Comparison of ENCODE assay signal across 9 mouse cellular contexts in the genomic region with DNA sequence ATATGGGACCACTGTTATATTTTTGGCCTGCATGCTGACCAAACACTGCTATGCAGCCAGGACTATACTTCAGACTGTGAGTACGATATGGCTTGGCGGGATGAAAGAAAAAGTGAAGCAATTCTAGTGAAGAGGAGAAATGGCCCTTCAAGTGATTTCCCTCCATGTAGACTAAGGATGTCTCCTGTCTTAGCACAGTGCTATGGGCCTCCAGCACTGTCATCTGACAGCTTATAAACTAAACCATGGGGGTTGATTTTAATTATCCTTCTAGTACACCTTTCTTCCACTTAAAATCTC. TPM values are rescaled to one million over a fixed set of nuclear protein-coding genes. Genes with fewer than 3 reads are reported as not detected.
DNase-seq lines count a peak whose midpoint lies in the region; ATAC-seq and TF ChIP-seq lines count a peak whose summit lies in the region.
"Had no signal": no experiment of that assay in that cellular context is flagged by ENCODE, and none has a peak within 500 bp of the region (broad histone marks: within the 10 kb centered on the region; RNA-seq: fewer than 3 reads in every experiment).

No protein-coding gene starts in this region.

- H3K27ac ChIP-seq in kidney, embryonic 15.5 days = no peak overlapping the region
- no peak overlapping the region for H3K27ac ChIP-seq in forebrain, embryonic 15.5 days (replicated peaks)
- H3K27ac ChIP-seq in liver, embryonic 16.5 days (ENCODE audit: low read length) = no peak overlapping the region

- H3K36me3 ChIP-seq in kidney, embryonic 15.5 days = peaks cover 31% of the 10 kb centered on the region
- H3K36me3 ChIP-seq in G1E (replicated peaks) = peaks cover 41% of the 10 kb centered on the region
- H3K36me3 ChIP-seq in forebrain, embryonic 15.5 days = peaks cover 19% of the 10 kb centered on the region
- H3K36me3 ChIP-seq in liver, embryonic 16.5 days (ENCODE audit: control insufficient read depth, insufficient read depth) = peaks cover 13% of the 10 kb centered on the region

- no peak for TF ChIP-seq CTCF in G1E (IDR thresholded peaks at IDR 0.05; ENCODE audit: low read depth, low read length)

- peak overlapping the region; percentile 92 for H3K9ac ChIP-seq in kidney, embryonic 15.5 days
- H3K9ac ChIP-seq in forebrain, embryonic 15.5 days (replicated peaks) = no peak overlapping the region; the same call in 1 of the 2 replicates
- peak overlapping the region; percentile 74 for H3K9ac ChIP-seq in liver, embryonic 16.5 days (ENCODE audit: low read depth, low read length)

- ATAC-seq in kidney, embryonic 15.5 days (replicated peaks; ENCODE audit: low FRiP score) = no peak
- no peak for ATAC-seq in G1E (ENCODE audit: extremely low read depth, insufficient number of reproducible peaks, low FRiP score, poor library complexity, severe bottlenecking)
- ATAC-seq in forebrain, embryonic 15.5 days (replicated peaks) = no peak
- ATAC-seq in liver, embryonic 16.5 days (ENCODE audit: low read depth) = no peak
- ATAC-seq: Patski had no signal

- H3K4me1 ChIP-seq in kidney, embryonic 15.5 days = peaks cover 22% of the 10 kb centered on the region
- peaks cover 35% of the 10 kb centered on the region for H3K4me1 ChIP-seq in G1E (ENCODE audit: insufficient read depth, low read depth, low read length)
- H3K4me1 ChIP-seq in forebrain, embryonic 15.5 days = peaks cover 19% of the 10 kb centered on the region
- peaks cover 16% of the 10 kb centered on the region for H3K4me1 ChIP-seq in liver, embryonic 16.5 days (ENCODE audit: control insufficient read depth, low read depth, low read length)

- no peaks in the 10 kb centered on the region for H3K9me3 ChIP-seq in kidney, embryonic 15.5 days (replicated peaks)
- 0 out of 2 replicates have a peak, but pooled peaks cover under 1% of the 10 kb centered on the region for H3K9me3 ChIP-seq in G1E (replicated peaks)
- no peaks in the 10 kb centered on the region for H3K9me3 ChIP-seq in forebrain, embryonic 15.5 days
- H3K9me3 ChIP-seq in liver, embryonic 16.5 days (replicated peaks; ENCODE audit: control insufficient read depth, low read length) = no peaks in the 10 kb centered on the region

- DNase-seq in kidney, adult 11 months = no peak
- no peak for DNase-seq in G1E (ENCODE audit: low spot score)
- DNase-seq in spleen, postnatal 10 days (ENCODE audit: low spot score in 2 of 2) = no peak
- DNase-seq in urinary bladder, postnatal 4 days (ENCODE audit: low spot score in 2 of 2) = no peak
- DNase-seq in layer of hippocampus, postnatal 25 days (ENCODE audit: extremely low spot score in 1 of 2, low spot score in 1 of 2) = no peak

- 87% methylated on average over 2 of the region's 2 CpGs for WGBS in kidney, embryonic 15.5 days
- 90% methylated on average over 2 of the region's 2 CpGs for WGBS in forebrain, embryonic 15.5 days
- 68% methylated on average over 2 of the region's 2 CpGs for WGBS in liver, embryonic 16.5 days (ENCODE audit: insufficient replicate concordance)

- H3K27me3 ChIP-seq in kidney, embryonic 15.5 days = no peaks in the 10 kb centered on the region
- no peaks in the 10 kb centered on the region for H3K27me3 ChIP-seq in G1E (ENCODE audit: insufficient read depth, low read length)
- no peaks in the 10 kb centered on the region for H3K27me3 ChIP-seq in forebrain, embryonic 15.5 days
- no peaks in the 10 kb centered on the region for H3K27me3 ChIP-seq in liver, embryonic 16.5 days (ENCODE audit: control insufficient read depth, insufficient read depth, low read depth, low read length)
- H3K27me3 ChIP-seq: Patski had no signal

- H3K4me3 ChIP-seq in kidney, embryonic 15.5 days (replicated peaks) = peak overlapping the region; percentile 97
- H3K4me3 ChIP-seq in G1E (ENCODE audit: low read depth, low read length) = peak overlapping the region; percentile 98
- no peak overlapping the region for H3K4me3 ChIP-seq in forebrain, embryonic 15.5 days
- H3K4me3 ChIP-seq in liver, embryonic 16.5 days (ENCODE audit: low read depth, low read length) = peak overlapping the region; percentile 68

- H3K4me2 ChIP-seq in kidney, embryonic 15.5 days = peak overlapping the region; percentile 68
- peak overlapping the region; percentile 76 for H3K4me2 ChIP-seq in forebrain, embryonic 15.5 days (replicated peaks)
- H3K4me2 ChIP-seq in liver, embryonic 16.5 days (ENCODE audit: low read depth, low read length) = peak overlapping the region; percentile 81

RNA-seq across cellular contexts. Expression of gene Nup107, which starts 1.4 kb away (rescaled TPM):
- 65.3 and 69.0 TPM in 2 replicates for polyA plus RNA-seq in kidney, embryonic 15.5 days (2015; fragmentation: Nextera tagmentation; extraction: Ambion mirVana)
- total RNA-seq in G1E (2014; fragmentation: Nextera tagmentation) (81.8 and 130 TPM in 2 replicates), G1E (2017) (131 and 144 TPM in 2 replicates)
- polyA plus RNA-seq in G1E (2012) = 58.0 and 59.9 TPM in 2 replicates
- 58.0 and 59.5 TPM in 2 replicates for polyA plus RNA-seq in forebrain, embryonic 15.5 days (2015; fragmentation: Nextera tagmentation; extraction: Ambion mirVana)
- 30.0 and 30.3 TPM in 2 replicates for polyA plus RNA-seq in liver, embryonic 16.5 days (2015; fragmentation: Nextera tagmentation; extraction: Ambion mirVana)
- 10 to 100 TPM; 17.6 to 20.4 TPM for total RNA-seq in layer of hippocampus, postnatal 25 days (2021)

RNA-seq across cellular contexts. Expression of gene Slc35e3, which starts 45.0 kb away (rescaled TPM):
- 14.8 and 15.0 TPM in 2 replicates for polyA plus RNA-seq in kidney, embryonic 15.5 days (2015; fragmentation: Nextera tagmentation; extraction: Ambion mirVana)
- total RNA-seq in G1E (2014; fragmentation: Nextera tagmentation) (7.9 and 10.9 TPM in 2 replicates), G1E (2017) (3.5 and 3.9 TPM in 2 replicates)
- polyA plus RNA-seq in G1E (2012) = 1.5 and 2.2 TPM in 2 replicates
- 29.6 and 31.7 TPM in 2 replicates for polyA plus RNA-seq in forebrain, embryonic 15.5 days (2015; fragmentation: Nextera tagmentation; extraction: Ambion mirVana)
- polyA plus RNA-seq in liver, embryonic 16.5 days (2015; fragmentation: Nextera tagmentation; extraction: Ambion mirVana) = 2.3 and 2.5 TPM in 2 replicates
- total RNA-seq in layer of hippocampus, postnatal 25 days (2021) = 10 to 100 TPM; 32.2 to 33.3 TPM

RNA-seq across cellular contexts. Expression of gene Rap1b, which starts 54.7 kb away (rescaled TPM):
- polyA plus RNA-seq in kidney, embryonic 15.5 days (2015; fragmentation: Nextera tagmentation; extraction: Ambion mirVana) = 161 and 167 TPM in 2 replicates
- 112 and 121 TPM in 2 replicates for total RNA-seq in G1E (2014; fragmentation: Nextera tagmentation)
- total RNA-seq in G1E (2017) = 64.2 and 73.1 TPM in 2 replicates
- polyA plus RNA-seq in G1E (2012) = 23.4 and 25.8 TPM in 2 replicates
- polyA plus RNA-seq in forebrain, embryonic 15.5 days (2015; fragmentation: Nextera tagmentation; extraction: Ambion mirVana) = 132 and 138 TPM in 2 replicates
- polyA plus RNA-seq in liver, embryonic 16.5 days (2015; fragmentation: Nextera tagmentation; extraction: Ambion mirVana) = 87.0 and 91.8 TPM in 2 replicates
- total RNA-seq in layer of hippocampus, postnatal 25 days (2021) = 10 to 100 TPM; 67.4 to 70.2 TPM
